Mouse (Mus musculus) embryonic facial prominence, embryonic 13.5 days (tissue): ENCODE measurements around the gene Itprid2. TPM values are rescaled to one million over a fixed set of nuclear protein-coding genes. Genes with fewer than 3 reads are reported as not detected.

Source experiments
- ATAC-seq: fragments of 200-750 bp; cut with Nextera tagmentation; 2 replicates; pipeline ENCODE4 v1.8.0; 2017; ENCODE audit warnings: low read depth; ENCODE audit not compliant: insufficient number of reproducible peaks, insufficient read depth, low FRiP score, low TSS enrichment
- H3K27ac ChIP-seq: fragments of 300-500 bp; sonication (generic); 2 replicates; pipeline ENCODE4 v1.5.1; 2015; ENCODE audit warnings: moderate library complexity, mild to moderate bottlenecking, inconsistent platforms
- H3K27me3 ChIP-seq: fragments of 300-500 bp; sonication (generic); 2 replicates; pipeline ENCODE4 v1.6.1; 2015; ENCODE audit warnings: mild to moderate bottlenecking, inconsistent platforms
- H3K36me3 ChIP-seq: fragments of 300-500 bp; sonication (generic); 2 replicates; pipeline ENCODE4 v1.6.1; 2015; ENCODE audit warnings: mild to moderate bottlenecking, inconsistent platforms
- H3K4me1 ChIP-seq: fragments of 300-500 bp; sonication (generic); 2 replicates; pipeline ENCODE4 v1.6.1; 2015; ENCODE audit warnings: inconsistent platforms
- H3K4me2 ChIP-seq: fragments of 300-500 bp; sonication (generic); 2 replicates; pipeline ENCODE4 v1.6.1; 2015; ENCODE audit warnings: moderate library complexity, mild to moderate bottlenecking, inconsistent platforms
- H3K4me3 ChIP-seq: fragments of 300-500 bp; sonication (generic); 2 replicates; pipeline ENCODE4 v1.5.1; 2015; ENCODE audit warnings: mild to moderate bottlenecking, inconsistent platforms
- H3K9ac ChIP-seq: fragments of 300-500 bp; sonication (generic); 2 replicates; pipeline ENCODE4 v1.6.1; 2015; ENCODE audit warnings: mild to moderate bottlenecking, inconsistent platforms
- H3K9me3 ChIP-seq: fragments of 300-500 bp; sonication (generic); 2 replicates; pipeline ENCODE4 v1.6.1; 2016; ENCODE audit warnings: inconsistent platforms
- WGBS: fragments of 180-500 bp; shearing (Covaris S2); methylation state at CpG from one replicate; pipeline ENCODE4 v1.1.7; 2015; ENCODE audit warnings: mixed read lengths; 5-methylcytosine and 5-hydroxymethylcytosine counted together
- polyA plus RNA-seq: library from polyadenylated mRNA; unstranded; fragments of >200 nt; fragmentation: Nextera tagmentation; extraction: Ambion mirVana; gene quantifications from 2 replicates; pipeline ENCODE4 v1.2.1, GENCODE M21; 2015

Gene Itprid2
- polyA plus RNA-seq, 1 experiment from 2014 or later: 10.4 TPM

DNA sequence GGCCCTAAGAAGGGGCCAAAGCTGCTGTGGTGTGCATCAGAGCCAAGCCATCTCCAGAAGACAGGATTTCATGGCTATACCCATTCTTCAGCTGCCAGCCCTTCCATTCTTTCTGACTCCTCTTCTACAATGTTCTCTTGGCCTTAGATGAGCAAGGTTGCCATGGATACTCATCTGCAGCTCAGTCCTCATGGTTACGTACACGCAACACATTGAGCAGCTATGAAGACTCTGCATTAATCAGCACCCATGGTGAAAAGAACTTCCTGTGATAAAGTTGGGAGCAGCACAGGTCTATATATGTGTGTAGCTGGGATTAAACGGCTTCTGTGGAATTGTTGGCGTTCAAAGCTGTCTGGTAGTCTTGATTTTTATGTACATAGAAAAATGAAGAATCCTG, 48.1 kb downstream of the Itprid2 start:
- ATAC-seq: no peak
- Histone ChIP-seq H3K27me3 (no peaks in the 10 kb centered on the region), H3K9me3 (no peaks in the 10 kb centered on the region), H3K36me3 (no peaks in the 10 kb centered on the region), H3K27ac (no peak overlapping the region), H3K4me3 (no peak overlapping the region), H3K9ac (no peak overlapping the region), H3K4me1 (no peaks in the 10 kb centered on the region), H3K4me2 (no peak overlapping the region)
- WGBS: 96% methylated on average over 4 of the region's 4 CpGs

DNA sequence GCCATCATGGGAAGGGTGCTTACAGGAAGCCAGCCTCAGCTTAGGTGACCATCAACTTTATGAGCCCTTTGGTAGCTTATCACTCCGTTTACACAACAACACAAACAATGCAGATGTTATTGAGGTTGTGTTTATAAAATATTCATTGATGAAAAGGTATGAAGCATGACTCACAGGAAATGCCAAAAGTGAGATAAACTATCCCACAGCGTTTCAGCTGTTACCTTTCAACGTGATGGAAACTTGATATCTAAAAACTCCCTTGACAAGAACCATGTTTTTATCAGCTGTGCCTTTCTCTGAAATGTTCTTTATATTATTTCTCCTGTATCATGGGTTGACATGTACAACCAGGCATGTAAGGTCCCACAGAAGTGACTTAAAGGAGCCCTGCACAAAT, 55.7 kb downstream of the Itprid2 start:
- no peak overlapping the region for H3K9ac ChIP-seq
- no peak overlapping the region for H3K27ac ChIP-seq
- H3K27me3 ChIP-seq: no peaks in the 10 kb centered on the region
- ATAC-seq: no peak
- H3K36me3 ChIP-seq: no peaks in the 10 kb centered on the region
- H3K4me3 ChIP-seq: no peak overlapping the region
- H3K9me3 ChIP-seq: no peaks in the 10 kb centered on the region
- H3K4me2 ChIP-seq: no peak overlapping the region
- 48% methylated on average over 3 of the region's 3 CpGs for WGBS
- peaks cover 7% of the 10 kb centered on the region; the same call in 1 of the 2 replicates for H3K4me1 ChIP-seq

DNA sequence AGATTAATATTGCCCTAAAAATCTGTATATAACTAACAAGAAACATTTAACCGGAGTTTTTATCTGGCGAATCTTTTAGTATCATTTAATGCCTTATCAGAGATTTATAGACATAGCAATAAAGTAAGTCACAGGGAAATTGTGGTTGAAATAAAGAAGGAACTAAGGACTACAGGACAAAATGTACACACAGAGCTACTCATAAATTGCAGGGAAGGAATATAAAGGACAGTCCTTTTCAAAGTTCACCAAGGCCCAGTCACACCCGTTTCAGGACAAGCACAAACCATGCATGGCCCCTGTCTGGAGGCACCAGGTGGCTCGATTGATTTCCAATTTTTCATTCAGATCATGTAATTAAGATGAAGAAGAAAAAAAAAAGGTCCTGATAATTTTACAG, 60.0 kb downstream of the Itprid2 start:
- Histone ChIP-seq H3K9me3 (no peaks in the 10 kb centered on the region), H3K9ac (no peak overlapping the region), H3K27me3 (no peaks in the 10 kb centered on the region), H3K36me3 (no peaks in the 10 kb centered on the region), H3K27ac (no peak overlapping the region), H3K4me3 (no peak overlapping the region), H3K4me1 (peaks cover 5% of the 10 kb centered on the region; the same call in 1 of the 2 replicates), H3K4me2 (no peak overlapping the region)
- no peak for ATAC-seq
- WGBS: 78% methylated on average over 4 of the region's 4 CpGs

- Histone ChIP-seq H3K4me2 (no peak overlapping the region), H3K27ac (no peak overlapping the region), H3K27me3 (no peaks in the 10 kb centered on the region), H3K4me3 (no peak overlapping the region), H3K4me1 (no peaks in the 10 kb centered on the region), H3K9me3 (no peaks in the 10 kb centered on the region), H3K36me3 (no peaks in the 10 kb centered on the region), H3K9ac (no peak overlapping the region)
- 93% methylated on average over 12 of the region's 12 CpGs for WGBS
- no peak for ATAC-seq
These were observed 60.8 kb downstream of the Itprid2 start for GRCm38 (mm10) chr2:79695939-79696338.

GRCm38 (mm10) chr2:79696478-79697230, 61.5 kb downstream of the Itprid2 start:
- no peaks in the 10 kb centered on the region for H3K9me3 ChIP-seq
- no peak overlapping the region for H3K4me2 ChIP-seq
- H3K36me3 ChIP-seq: no peaks in the 10 kb centered on the region
- H3K4me1 ChIP-seq: no peaks in the 10 kb centered on the region
- WGBS: 86% methylated on average over 10 of the region's 10 CpGs
- H3K27ac ChIP-seq: no peak overlapping the region
- ATAC-seq: no peak
- H3K9ac ChIP-seq: no peak overlapping the region
- H3K27me3 ChIP-seq: no peaks in the 10 kb centered on the region
- no peak overlapping the region for H3K4me3 ChIP-seq

- H3K4me1 ChIP-seq: no peaks in the 10 kb centered on the region
- no peaks in the 10 kb centered on the region for H3K9me3 ChIP-seq
- no peak overlapping the region for H3K27ac ChIP-seq
- no peak overlapping the region for H3K9ac ChIP-seq
- no peak overlapping the region for H3K4me2 ChIP-seq
- no peak overlapping the region for H3K4me3 ChIP-seq
- no peak for ATAC-seq
- H3K27me3 ChIP-seq: no peaks in the 10 kb centered on the region
- WGBS: 70% methylated on average over 2 of the region's 2 CpGs
- no peaks in the 10 kb centered on the region for H3K36me3 ChIP-seq
These were observed 63.0 kb downstream of the Itprid2 start for GRCm38 (mm10) chr2:79698166-79698565.

DNA sequence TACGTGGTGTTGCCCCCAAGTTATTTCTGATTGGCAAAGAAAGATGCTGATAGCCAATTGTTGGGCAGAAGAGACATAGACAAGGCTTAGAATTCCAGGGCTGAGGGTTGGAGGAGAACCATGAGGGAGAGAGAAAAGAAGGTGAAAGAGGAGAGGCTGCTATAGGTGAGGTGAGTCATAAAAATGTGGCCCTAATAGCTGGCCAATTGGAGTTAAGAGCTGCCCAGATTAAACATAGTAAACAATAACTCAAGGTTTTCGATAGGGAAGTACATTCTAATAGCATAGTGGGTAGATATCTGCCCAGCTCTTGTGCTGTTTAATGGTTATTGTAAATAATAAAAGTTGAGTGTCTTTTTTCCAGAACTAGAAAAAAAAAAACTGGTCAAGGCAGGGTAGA, 69.6 kb downstream of the Itprid2 start:
- 84% methylated on average over 2 of the region's 2 CpGs for WGBS

DNA sequence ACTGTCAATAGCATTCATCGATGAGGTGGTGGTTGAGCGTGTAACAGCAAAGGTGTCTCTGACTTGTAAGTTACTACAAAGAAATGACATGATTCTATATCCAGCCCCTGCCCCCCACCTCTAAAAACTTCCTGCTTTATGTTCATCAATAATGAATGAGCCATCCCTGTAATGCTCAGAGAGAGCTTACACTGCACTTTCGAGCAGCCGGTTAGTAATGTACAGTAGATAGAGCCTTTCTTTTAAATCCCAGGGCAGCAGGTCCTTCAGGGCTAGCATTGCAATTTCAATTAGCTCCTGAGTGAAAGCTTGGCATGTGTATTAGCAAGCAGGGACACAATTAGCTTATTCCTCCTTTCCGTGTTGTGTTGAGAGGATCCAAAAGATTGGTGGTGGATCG, 72.4 kb downstream of the Itprid2 start, which contains the start of gene Ppp1r1c:
Gene Ppp1r1c (plus strand): TSS at position 206 of the 400 bp plus-strand sequence.
- WGBS: 83% methylated on average over 6 of the region's 6 CpGs
- no peak within 1 kb of the TSS for H3K4me3 ChIP-seq
- H3K27me3 ChIP-seq: no peaks in the 10 kb centered on the region
- H3K36me3 ChIP-seq: no peaks in the 10 kb centered on the region
- no peak for ATAC-seq
- H3K4me2 ChIP-seq: no peak within 1 kb of the TSS
- no peak within 1 kb of the TSS for H3K9ac ChIP-seq
- no peaks in the 10 kb centered on the region for H3K9me3 ChIP-seq
- no peak within 1 kb of the TSS for H3K27ac ChIP-seq
- no peaks in the 10 kb centered on the region for H3K4me1 ChIP-seq

More for the DNA sequence above, 69.6 kb downstream of the Itprid2 start:
- no peaks in the 10 kb centered on the region for H3K9me3 ChIP-seq
- no peak overlapping the region for H3K9ac ChIP-seq
- H3K4me1 ChIP-seq: no peaks in the 10 kb centered on the region
- H3K27me3 ChIP-seq: no peaks in the 10 kb centered on the region
- H3K4me2 ChIP-seq: no peak overlapping the region
- no peak overlapping the region for H3K4me3 ChIP-seq
- ATAC-seq: no peak
- H3K36me3 ChIP-seq: no peaks in the 10 kb centered on the region
- no peak overlapping the region for H3K27ac ChIP-seq

- 55% methylated on average over 3 of the region's 3 CpGs for WGBS
These were observed 78.5 kb downstream of the Itprid2 start for GRCm38 (mm10) chr2:79713662-79714091.

DNA sequence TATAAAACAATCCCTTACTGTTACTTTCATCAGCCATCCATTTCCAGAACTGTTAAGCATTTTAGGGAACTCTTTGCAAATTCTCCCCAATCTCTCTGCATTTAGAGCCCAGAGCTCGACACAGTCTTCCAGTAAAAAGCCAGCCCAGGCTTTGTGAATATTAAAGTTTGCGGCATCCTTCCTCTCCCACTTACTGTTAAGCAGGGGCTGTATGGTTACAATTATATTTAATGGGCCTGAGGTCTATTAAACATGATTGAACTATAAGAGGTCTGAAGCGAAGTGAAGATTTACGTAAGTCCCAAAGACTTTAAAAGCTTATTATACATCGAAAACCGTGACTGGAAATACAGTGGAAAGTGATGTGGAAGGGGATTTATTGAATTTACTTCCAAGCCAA, 79.6 kb downstream of the Itprid2 start:
- ATAC-seq: no peak
- no peaks in the 10 kb centered on the region for H3K27me3 ChIP-seq

More at GRCm38 (mm10) chr2:79713662-79714091, 78.5 kb downstream of the Itprid2 start:
- H3K9me3 ChIP-seq: no peaks in the 10 kb centered on the region
- no peaks in the 10 kb centered on the region for H3K36me3 ChIP-seq
- no peak overlapping the region for H3K4me2 ChIP-seq
- no peak overlapping the region for H3K9ac ChIP-seq
- no peak overlapping the region for H3K27ac ChIP-seq
- no peak for ATAC-seq
- no peak overlapping the region for H3K4me3 ChIP-seq
- peaks cover 5% of the 10 kb centered on the region for H3K4me1 ChIP-seq
- H3K27me3 ChIP-seq: no peaks in the 10 kb centered on the region

DNA sequence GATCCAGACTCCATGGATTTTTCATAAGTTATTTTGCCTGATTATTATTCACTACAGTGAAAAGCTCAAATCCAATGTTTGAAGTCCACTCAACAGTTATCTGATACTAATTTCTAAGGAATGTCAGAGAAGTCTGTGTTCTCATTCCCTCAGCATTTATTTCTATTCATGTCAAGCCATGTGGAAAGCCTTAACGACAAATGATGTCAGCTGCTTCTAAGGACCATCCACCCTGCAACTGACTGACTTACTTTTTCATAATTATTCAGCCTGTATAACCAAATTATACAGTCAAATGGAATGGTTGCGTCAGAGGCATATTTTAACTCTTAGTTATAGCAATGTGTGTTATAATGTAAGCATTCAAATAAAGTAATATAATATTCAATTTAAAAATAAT, 80.8 kb downstream of the Itprid2 start:
- no peaks in the 10 kb centered on the region for H3K27me3 ChIP-seq
- no peaks in the 10 kb centered on the region for H3K9me3 ChIP-seq
- H3K4me3 ChIP-seq: no peak overlapping the region
- H3K4me2 ChIP-seq: no peak overlapping the region
- H3K9ac ChIP-seq: no peak overlapping the region
- no peak overlapping the region for H3K27ac ChIP-seq
- no peak for ATAC-seq
- H3K36me3 ChIP-seq: no peaks in the 10 kb centered on the region
- H3K4me1 ChIP-seq: peaks cover 5% of the 10 kb centered on the region
- WGBS: 28% methylated on average over 2 of the region's 2 CpGs

More for the DNA sequence above, 79.6 kb downstream of the Itprid2 start:
- no peaks in the 10 kb centered on the region for H3K36me3 ChIP-seq
- no peaks in the 10 kb centered on the region for H3K9me3 ChIP-seq
- H3K4me3 ChIP-seq: no peak overlapping the region
- H3K4me1 ChIP-seq: peaks cover 5% of the 10 kb centered on the region
- H3K27ac ChIP-seq: no peak overlapping the region
- H3K4me2 ChIP-seq: 0 out of 2 replicates have a peak overlapping the region, but pooled peaks have one; percentile 18
- 27% methylated on average over 6 of the region's 6 CpGs for WGBS
- no peak overlapping the region for H3K9ac ChIP-seq

- no peak overlapping the region for H3K4me2 ChIP-seq
- no peak overlapping the region for H3K27ac ChIP-seq
- H3K4me1 ChIP-seq: peaks cover 5% of the 10 kb centered on the region
- no peaks in the 10 kb centered on the region for H3K36me3 ChIP-seq
- no peaks in the 10 kb centered on the region for H3K27me3 ChIP-seq
- H3K4me3 ChIP-seq: no peak overlapping the region
- ATAC-seq: no peak
- H3K9ac ChIP-seq: no peak overlapping the region
- H3K9me3 ChIP-seq: no peaks in the 10 kb centered on the region
These were observed 82.7 kb downstream of the Itprid2 start for GRCm38 (mm10) chr2:79717846-79718245.
